Mouse (Mus musculus) kidney, embryonic 16.5 days (tissue): ENCODE measurements around the gene Nlrp6. TPM values are rescaled to one million over a fixed set of nuclear protein-coding genes. Genes with fewer than 3 reads are reported as not detected.
"Not testable (repeated sequence)": the region's sequence is repeated elsewhere in the genome, so short reads cannot be mapped to it uniquely, and the experiment has no call there.

Experiments
- ATAC-seq: fragments of 200-750 bp; cut with Nextera tagmentation; 2 replicates; pipeline ENCODE4 v1.8.0; 2017; ENCODE audit warnings: moderate TSS enrichment; ENCODE audit not compliant: low FRiP score, low TSS enrichment
- H3K27ac ChIP-seq: fragments of 300-500 bp; sonication (generic); 2 replicates; pipeline ENCODE4 v1.5.1; 2014; ENCODE audit warnings: low read length
- H3K27me3 ChIP-seq: fragments of 300-500 bp; sonication (generic); 2 replicates; pipeline ENCODE4 v1.6.1; 2014; ENCODE audit warnings: low read length, control low read depth, mixed read lengths; ENCODE audit not compliant: insufficient read depth
- H3K36me3 ChIP-seq: fragments of 300-500 bp; sonication (generic); 2 replicates; pipeline ENCODE4 v1.6.1; 2014; ENCODE audit warnings: low read length, control low read depth, mixed read lengths; ENCODE audit not compliant: insufficient read depth
- H3K4me1 ChIP-seq: fragments of 300-500 bp; sonication (generic); 2 replicates; pipeline ENCODE4 v1.6.1; 2014; ENCODE audit warnings: low read length, control low read depth, mixed read lengths; ENCODE audit not compliant: insufficient read depth
- H3K4me2 ChIP-seq: fragments of 300-500 bp; sonication (generic); replicated peaks from 2 replicates; pipeline ENCODE4 v1.6.1; 2014; ENCODE audit warnings: low read depth, low read length
- H3K4me3 ChIP-seq: fragments of 300-500 bp; sonication (generic); 2 replicates; pipeline ENCODE4 v1.5.1; 2014; ENCODE audit warnings: mild to moderate bottlenecking, low read length
- H3K9ac ChIP-seq: fragments of 300-500 bp; sonication (generic); replicated peaks from 2 replicates; pipeline ENCODE4 v1.6.1; 2014; ENCODE audit warnings: low read length
- H3K9me3 ChIP-seq: fragments of 300-500 bp; sonication (generic); 2 replicates; pipeline ENCODE4 v1.6.1; 2016; ENCODE audit warnings: low read length, control low read depth
- WGBS: fragments of 180-500 bp; shearing (Covaris S2); extraction: QIAGEN DNeasy Blood & Tissue Kit; methylation state at CpG from one replicate; pipeline ENCODE4 v1.1.7; 2014; 5-methylcytosine and 5-hydroxymethylcytosine counted together
- polyA plus RNA-seq: library from polyadenylated mRNA; unstranded; fragments of >200 nt; fragmentation: Nextera tagmentation; extraction: Ambion mirVana; gene quantifications from 2 replicates; pipeline ENCODE4 v1.2.1, GENCODE M21; 2015

The Nlrp6 gene
- polyA plus RNA-seq: 1.9 and 2.2 TPM in 2 replicates

GRCm38 (mm10) chr7:140920418-140921029, at the start of gene Nlrp6:
Gene Nlrp6, plus strand, starts transcription at chr7:140920902.
- Histone ChIP-seq H3K27ac (no peak within 1 kb of the TSS), H3K4me1 (peaks cover 17% of the 10 kb centered on the region), H3K9ac (no peak within 1 kb of the TSS), H3K9me3 (no peaks in the 10 kb centered on the region), H3K4me2 (peak within 1 kb of the TSS; percentile 64), H3K36me3 (no peaks in the 10 kb centered on the region), H3K4me3 (no peak within 1 kb of the TSS), H3K27me3 (peaks cover 64% of the 10 kb centered on the region)
- 50% methylated on average over 8 of the region's 8 CpGs for WGBS
- no peak for ATAC-seq

GRCm38 (mm10) chr7:140874224-140874623, 46.5 kb upstream of the Nlrp6 start:
- no peaks in the 10 kb centered on the region for H3K4me1 ChIP-seq
- no peaks in the 10 kb centered on the region for H3K27me3 ChIP-seq
- no peak overlapping the region for H3K27ac ChIP-seq
- H3K9me3 ChIP-seq: no peaks in the 10 kb centered on the region
- H3K4me3 ChIP-seq: no peak overlapping the region
- no peak for ATAC-seq
- WGBS: 87% methylated on average over 4 of the region's 4 CpGs
- H3K9ac ChIP-seq: no peak overlapping the region
- H3K4me2 ChIP-seq: no peak overlapping the region
- H3K36me3 ChIP-seq: peaks cover 16% of the 10 kb centered on the region; the same call in 1 of the 2 replicates

GRCm38 (mm10) chr7:140877364-140877763, 43.3 kb upstream of the Nlrp6 start:
- Histone ChIP-seq H3K4me1 (peaks cover 8% of the 10 kb centered on the region), H3K9ac (no peak overlapping the region), H3K36me3 (peaks cover 16% of the 10 kb centered on the region; the same call in 1 of the 2 replicates), H3K27me3 (no peaks in the 10 kb centered on the region), H3K27ac (no peak overlapping the region), H3K9me3 (no peaks in the 10 kb centered on the region), H3K4me2 (no peak overlapping the region), H3K4me3 (no peak overlapping the region)
- ATAC-seq: no peak
- 91% methylated on average over 6 of the region's 6 CpGs for WGBS

- no peaks in the 10 kb centered on the region for H3K27me3 ChIP-seq
- H3K4me1 ChIP-seq: peaks cover 17% of the 10 kb centered on the region
- H3K4me3 ChIP-seq: no peak overlapping the region
- H3K27ac ChIP-seq: no peak overlapping the region
- peaks cover 16% of the 10 kb centered on the region; the same call in 1 of the 2 replicates for H3K36me3 ChIP-seq
- WGBS: 91% methylated on average over 7 of the region's 7 CpGs
- no peak for ATAC-seq
- H3K4me2 ChIP-seq: no peak overlapping the region
- H3K9ac ChIP-seq: no peak overlapping the region
- no peaks in the 10 kb centered on the region for H3K9me3 ChIP-seq
These were observed 41.3 kb upstream of the Nlrp6 start for GRCm38 (mm10) chr7:140879355-140879754.

GRCm38 (mm10) chr7:140880419-140880818, 40.3 kb upstream of the Nlrp6 start:
- peak overlapping the region; percentile 31; the same call in 1 of the 2 replicates for H3K27ac ChIP-seq

GRCm38 (mm10) chr7:140880865-140881515, 39.7 kb upstream of the Nlrp6 start:
- Histone ChIP-seq H3K9me3 (no peaks in the 10 kb centered on the region), H3K4me3 (peak overlapping the region; percentile 84), H3K9ac (peak overlapping the region; percentile 85; the same call in 1 of the 2 replicates), H3K4me1 (peaks cover 17% of the 10 kb centered on the region), H3K27ac (peak overlapping the region; percentile 31; the same call in 1 of the 2 replicates), H3K36me3 (peaks cover 6% of the 10 kb centered on the region; the same call in 1 of the 2 replicates), H3K4me2 (peak overlapping the region; percentile 74), H3K27me3 (no peaks in the 10 kb centered on the region)
- no peak for ATAC-seq
- WGBS: 12% methylated on average over 8 of the region's 8 CpGs

More at GRCm38 (mm10) chr7:140880419-140880818, 40.3 kb upstream of the Nlrp6 start:
- no peaks in the 10 kb centered on the region for H3K27me3 ChIP-seq
- peak overlapping the region; percentile 74; the same call in 1 of the 2 replicates for H3K4me2 ChIP-seq
- H3K9me3 ChIP-seq: no peaks in the 10 kb centered on the region
- WGBS: 72% methylated on average over 3 of the region's 3 CpGs
- H3K9ac ChIP-seq: peak overlapping the region; percentile 28; the same call in 1 of the 2 replicates
- no peak overlapping the region for H3K4me3 ChIP-seq
- H3K36me3 ChIP-seq: peaks cover 10% of the 10 kb centered on the region; the same call in 1 of the 2 replicates
- ATAC-seq: no peak
- H3K4me1 ChIP-seq: peaks cover 17% of the 10 kb centered on the region

- peak within 1 kb of the TSS; percentile 85 for H3K9ac ChIP-seq
- H3K36me3 ChIP-seq: peaks cover 8% of the 10 kb centered on the region; the same call in 1 of the 2 replicates
- under 1% methylated on average over 56 of the region's 59 CpGs for WGBS
- peaks cover 17% of the 10 kb centered on the region for H3K4me1 ChIP-seq
- H3K9me3 ChIP-seq: no peaks in the 10 kb centered on the region
- peak within 1 kb of the TSS; percentile 84 for H3K4me3 ChIP-seq
- no peaks in the 10 kb centered on the region for H3K27me3 ChIP-seq
- H3K27ac ChIP-seq: peak within 1 kb of the TSS; percentile 94
- peak; percentile 96 for ATAC-seq
- peak within 1 kb of the TSS; percentile 74 for H3K4me2 ChIP-seq
These were observed 38.8 kb upstream of the Nlrp6 start, which contains the start of the genes Psmd13 and Sirt3 for GRCm38 (mm10) chr7:140881696-140882468. Gene Psmd13, plus strand, starts transcription at chr7:140881968. Gene Sirt3, minus strand, starts transcription at chr7:140882309.

GRCm38 (mm10) chr7:140882469-140882803, 38.3 kb upstream of the Nlrp6 start:
- Histone ChIP-seq H3K4me1 (peaks cover 17% of the 10 kb centered on the region), H3K4me3 (peak overlapping the region; percentile 84), H3K27ac (peak overlapping the region; percentile 94)

GRCm38 (mm10) chr7:140890636-140891035, 30.1 kb upstream of the Nlrp6 start:
- H3K36me3 ChIP-seq: peaks cover 67% of the 10 kb centered on the region
- ATAC-seq, H3K4me3 ChIP-seq, H3K9ac ChIP-seq, H3K4me2 ChIP-seq, H3K27me3 ChIP-seq, H3K9me3 ChIP-seq, H3K27ac ChIP-seq, H3K4me1 ChIP-seq: not testable (repeated sequence)
- 95% methylated on average over 16 of the region's 16 CpGs for WGBS

More at GRCm38 (mm10) chr7:140882469-140882803, 38.3 kb upstream of the Nlrp6 start:
- Histone ChIP-seq H3K36me3 (peaks cover 12% of the 10 kb centered on the region), H3K9ac (peak overlapping the region; percentile 81), H3K9me3 (no peaks in the 10 kb centered on the region), H3K4me2 (peak overlapping the region; percentile 74), H3K27me3 (no peaks in the 10 kb centered on the region)
- 0% methylated on average over 12 of the region's 12 CpGs for WGBS
- ATAC-seq: peak; percentile 64
